Mouse (Mus musculus) ES-Bruce4 (cell line): ENCODE measurements around the gene Rsg1. TPM values are rescaled to one million over a fixed set of nuclear protein-coding genes. Genes with fewer than 3 reads are reported as not detected.

ENCODE experiments used
- H3K27ac ChIP-seq: 2 replicates; pipeline ENCODE4 v1.5.1; 2012; ENCODE audit warnings: low read length, inconsistent platforms; ENCODE audit not compliant: insufficient read depth
- H3K27me3 ChIP-seq: 2 replicates; pipeline ENCODE4 v1.6.1; 2012; ENCODE audit warnings: mild to moderate bottlenecking, low read length, inconsistent platforms; ENCODE audit not compliant: control insufficient read depth, poor library complexity, insufficient read depth, severe bottlenecking
- H3K36me3 ChIP-seq: 2 replicates; pipeline ENCODE4 v1.6.1; 2012; ENCODE audit warnings: inconsistent platforms, mild to moderate bottlenecking, low read length, moderate library complexity; ENCODE audit not compliant: control insufficient read depth, poor library complexity, insufficient read depth, severe bottlenecking
- H3K4me1 ChIP-seq: one replicate; pipeline ENCODE4 v1.8.1; 2011; ENCODE audit warnings: low read length; ENCODE audit not compliant: control insufficient read depth, insufficient read depth
- H3K4me3 ChIP-seq: 2 replicates; pipeline ENCODE4 v1.5.1; 2011; ENCODE audit warnings: low read depth, mild to moderate bottlenecking, low read length
- H3K9ac ChIP-seq: 2 replicates; pipeline ENCODE4 v1.6.1; 2012; ENCODE audit warnings: low read depth, mild to moderate bottlenecking, inconsistent platforms; ENCODE audit not compliant: poor library complexity, severe bottlenecking
- H3K9me3 ChIP-seq: replicated peaks from 2 replicates; pipeline ENCODE4 v1.6.1; 2012; ENCODE audit warnings: mild to moderate bottlenecking, low read length, inconsistent platforms; ENCODE audit not compliant: control insufficient read depth, poor library complexity, insufficient read depth, severe bottlenecking
- CTCF ChIP-seq: IDR thresholded peaks from one replicate; pipeline ENCODE4 v1.8.1; 2011; ENCODE audit warnings: low read depth, low read length
- EP300 ChIP-seq: IDR thresholded peaks from 2 replicates; pipeline ENCODE4 v1.6.1; 2011; ENCODE audit warnings: low read depth, low read length; ENCODE audit not compliant: insufficient read depth
- POLR2A ChIP-seq: IDR thresholded peaks from one replicate; pipeline ENCODE4 v1.8.1; 2011; ENCODE audit warnings: low read length; ENCODE audit not compliant: insufficient read depth
- polyA plus RNA-seq: library from polyadenylated mRNA; stranded (reverse); fragments of >200 nt; gene quantifications from 2 replicates; pipeline ENCODE4 v1.2.4, GENCODE M21; 2011; ENCODE audit warnings: low read depth; ENCODE audit not compliant: missing spikeins, insufficient read depth, insufficient read length

Gene Rsg1
- polyA plus RNA-seq, 1 experiment = 1.6 TPM

DNA sequence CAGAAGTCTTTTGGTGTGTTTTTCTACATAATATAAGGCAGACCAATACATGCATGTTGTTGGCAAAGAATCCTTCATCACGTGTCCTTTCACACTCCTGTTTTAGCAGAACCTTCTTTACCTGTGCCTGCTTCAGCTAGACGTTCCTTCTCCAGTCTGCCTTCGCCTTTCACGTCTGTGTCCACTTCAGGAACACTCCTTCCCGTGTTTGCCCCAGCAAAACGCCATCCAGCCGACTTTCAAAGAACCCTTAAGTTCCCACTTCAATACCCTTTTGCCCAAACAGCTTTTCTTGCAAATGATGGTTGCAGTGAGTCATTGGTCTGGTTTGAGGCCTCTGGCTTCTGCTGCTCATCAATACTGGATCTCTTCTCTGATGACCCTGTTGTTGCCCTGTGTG, 22.5 kb upstream of the Rsg1 start:
- no peaks in the 10 kb centered on the region for H3K4me1 ChIP-seq
- H3K27me3 ChIP-seq = no peaks in the 10 kb centered on the region
- H3K9me3 ChIP-seq = no peaks in the 10 kb centered on the region
- H3K4me3 ChIP-seq = no peak overlapping the region
- H3K27ac ChIP-seq = no peak overlapping the region
- no peak overlapping the region for H3K9ac ChIP-seq
- TF ChIP-seq POLR2A (no peak), EP300 (no peak), CTCF (no peak)
- H3K36me3 ChIP-seq = no peaks in the 10 kb centered on the region

- H3K27ac ChIP-seq = no peak overlapping the region
- peaks cover 15% of the 10 kb centered on the region for H3K36me3 ChIP-seq
- no peaks in the 10 kb centered on the region for H3K4me1 ChIP-seq
- H3K4me3 ChIP-seq = no peak overlapping the region
- no peak overlapping the region for H3K9ac ChIP-seq
- no peaks in the 10 kb centered on the region for H3K9me3 ChIP-seq
- TF ChIP-seq POLR2A (no peak), EP300 (no peak), CTCF (no peak)
- H3K27me3 ChIP-seq = no peaks in the 10 kb centered on the region
These were observed 19.2 kb upstream of the Rsg1 start for GRCm38 (mm10) chr4:141194553-141194952.

DNA sequence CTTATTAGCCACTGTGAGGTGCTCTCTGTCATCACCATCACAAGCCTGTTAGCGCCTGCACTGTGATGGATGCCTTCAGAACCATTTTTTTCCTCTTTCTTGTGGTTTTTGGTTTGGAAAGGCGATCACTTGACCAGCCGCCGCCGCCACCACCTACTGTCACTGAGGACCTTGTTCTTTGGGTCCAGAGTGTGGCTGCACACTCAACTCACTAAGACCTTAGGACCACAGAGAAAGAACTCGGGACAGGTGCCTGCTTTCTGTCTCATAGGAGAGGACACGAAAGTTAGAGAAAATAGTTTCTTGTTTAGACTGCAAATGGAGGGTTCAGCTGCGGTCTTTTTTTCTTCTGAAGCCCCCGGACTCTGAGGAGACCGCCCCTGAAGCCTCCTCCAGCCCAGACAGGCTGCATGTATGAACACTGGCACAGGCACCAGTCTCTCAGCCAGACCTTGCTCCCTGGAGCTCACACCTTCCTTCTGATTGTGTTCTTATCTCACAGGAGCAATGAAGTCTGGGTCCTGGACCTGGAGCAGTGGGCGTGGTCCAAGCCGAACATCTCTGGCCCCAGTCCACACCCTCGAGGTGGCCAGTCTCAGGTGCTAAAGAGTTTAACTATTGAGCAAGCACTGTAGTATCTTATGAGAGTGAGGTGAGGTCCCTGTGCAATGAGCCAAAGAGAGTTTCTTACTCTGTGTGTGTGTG, 16.6 kb upstream of the Rsg1 start:
- no peak overlapping the region for H3K4me3 ChIP-seq
- TF ChIP-seq EP300 = no peak
- no peak for TF ChIP-seq POLR2A
- TF ChIP-seq CTCF = no peak
- H3K4me1 ChIP-seq = no peaks in the 10 kb centered on the region
- H3K27me3 ChIP-seq = no peaks in the 10 kb centered on the region
- no peak overlapping the region for H3K9ac ChIP-seq
- no peak overlapping the region for H3K27ac ChIP-seq
- no peaks in the 10 kb centered on the region for H3K9me3 ChIP-seq
- peaks cover 29% of the 10 kb centered on the region for H3K36me3 ChIP-seq

DNA sequence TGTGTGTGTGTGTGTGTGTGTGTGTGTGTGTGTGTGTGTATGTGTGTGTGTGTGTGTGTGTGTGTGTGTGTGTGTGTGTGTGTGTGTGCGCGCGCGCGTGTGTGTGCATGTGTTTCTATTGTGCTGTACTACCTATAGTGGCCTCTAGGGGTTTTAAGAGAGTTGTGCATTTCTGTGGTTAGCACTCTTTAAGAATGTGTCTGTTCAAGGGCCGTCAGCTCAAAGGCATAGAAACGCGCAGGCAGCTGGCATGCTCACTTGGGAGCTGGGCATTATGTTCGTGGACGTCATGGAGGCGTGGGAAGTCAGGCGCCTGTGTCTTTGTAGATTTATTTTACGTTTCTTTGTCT, 16.1 kb upstream of the Rsg1 start:
- no peak overlapping the region for H3K4me3 ChIP-seq
- no peak for TF ChIP-seq CTCF
- TF ChIP-seq POLR2A = no peak
- no peak for TF ChIP-seq EP300
- H3K4me1 ChIP-seq = no peaks in the 10 kb centered on the region
- H3K27me3 ChIP-seq = no peaks in the 10 kb centered on the region
- no peak overlapping the region for H3K9ac ChIP-seq
- H3K9me3 ChIP-seq = no peaks in the 10 kb centered on the region
- no peak overlapping the region for H3K27ac ChIP-seq
- peaks cover 32% of the 10 kb centered on the region for H3K36me3 ChIP-seq

- no peak for TF ChIP-seq CTCF
- no peak for TF ChIP-seq EP300
- TF ChIP-seq POLR2A = no peak
- peaks cover 32% of the 10 kb centered on the region for H3K36me3 ChIP-seq
- no peak overlapping the region for H3K9ac ChIP-seq
- H3K4me3 ChIP-seq = no peak overlapping the region
- no peaks in the 10 kb centered on the region for H3K27me3 ChIP-seq
- H3K9me3 ChIP-seq = no peaks in the 10 kb centered on the region
- no peaks in the 10 kb centered on the region for H3K4me1 ChIP-seq
- H3K27ac ChIP-seq = no peak overlapping the region
These were observed 12.8 kb upstream of the Rsg1 start for GRCm38 (mm10) chr4:141200906-141201305.

DNA sequence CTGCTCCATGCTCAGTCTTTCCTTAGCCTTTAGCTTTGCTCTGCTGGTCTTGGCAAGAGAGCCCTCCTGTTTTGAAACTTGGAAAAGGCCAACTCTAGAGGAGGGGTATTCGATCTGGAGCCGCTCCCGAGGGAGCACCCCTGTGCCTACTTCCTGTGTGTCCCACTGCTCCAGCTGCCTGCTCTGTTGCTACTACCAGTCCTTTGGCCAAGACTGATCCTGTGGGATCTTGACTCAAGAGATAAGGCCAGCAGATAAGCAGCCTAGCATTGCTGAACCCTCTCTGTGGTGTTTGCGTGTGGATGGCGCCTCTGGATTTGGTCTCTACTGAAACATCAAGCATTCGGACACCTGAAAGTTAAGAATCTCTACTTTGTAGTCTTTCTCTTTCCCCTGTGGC, 11.6 kb upstream of the Rsg1 start:
- no peaks in the 10 kb centered on the region for H3K9me3 ChIP-seq
- H3K36me3 ChIP-seq = peaks cover 27% of the 10 kb centered on the region
- H3K4me1 ChIP-seq = no peaks in the 10 kb centered on the region
- no peak for TF ChIP-seq EP300
- TF ChIP-seq CTCF = no peak
- no peak for TF ChIP-seq POLR2A
- H3K27me3 ChIP-seq = no peaks in the 10 kb centered on the region
- H3K27ac ChIP-seq = no peak overlapping the region
- no peak overlapping the region for H3K9ac ChIP-seq
- no peak overlapping the region for H3K4me3 ChIP-seq
